Mouse (Mus musculus) layer of hippocampus, postnatal 36 days (tissue): Measurements from ENCODE around the gene Vmn2r87. TPM values are rescaled to one million over a fixed set of nuclear protein-coding genes. Genes with fewer than 3 reads are reported as not detected.
A peak's percentile ranks its signal among the peaks of the same experiment; 100 is the strongest.
"Not testable (repeated sequence)": the region's sequence is repeated elsewhere in the genome, so short reads cannot be mapped to it uniquely, and the experiment has no call there.

Experiments
- DNase-seq, 2 experiments: peaks; one replicate each; pipeline ENCODE4 v3.0.0; 2022
- total RNA-seq, 2 experiments: library from RNA; stranded (reverse); gene quantifications; 2 replicates each; pipeline ENCODE4 v1.2.3; 2021

Gene Vmn2r87
- total RNA-seq, result under 1 TPM; 0.57 to 0.61 TPM

GRCm38 (mm10) chr10:130497296-130497695 lies at the start of gene Vmn2r87:
TSS of gene Vmn2r87 (minus strand) at chr10:130497396.
- no peak for DNase-seq

- DNase-seq, result not testable (repeated sequence)
Observed at GRCm38 (mm10) chr10:130544331-130544730, 47.1 kb upstream of the Vmn2r87 start.

- DNase-seq, result peak; percentile 78 to 80
Observed at GRCm38 (mm10) chr10:130541931-130542691, 44.9 kb upstream of the Vmn2r87 start.

GRCm38 (mm10) chr10:130536101-130536500 lies 38.9 kb upstream of the Vmn2r87 start:
- DNase-seq, result no peak

- DNase-seq, result no peak
Observed at GRCm38 (mm10) chr10:130527926-130528325, 30.7 kb upstream of the Vmn2r87 start.

GRCm38 (mm10) chr10:130470311-130470760 lies 26.9 kb downstream of the Vmn2r87 start:
- peak; percentile 4 to 6 for DNase-seq

- DNase-seq, result not testable (repeated sequence)
Observed at GRCm38 (mm10) chr10:130455950-130456349, 41.2 kb downstream of the Vmn2r87 start, which contains the start of gene Vmn2r86. TSS of gene Vmn2r86 (minus strand) at chr10:130456050.

- no peak for DNase-seq
Observed at GRCm38 (mm10) chr10:130444776-130445175, 52.4 kb downstream of the Vmn2r87 start.

GRCm38 (mm10) chr10:130434185-130434898 lies 62.9 kb downstream of the Vmn2r87 start:
- DNase-seq, result not testable (repeated sequence)

- DNase-seq, result not testable (repeated sequence)
Observed at GRCm38 (mm10) chr10:130429603-130430002, 67.6 kb downstream of the Vmn2r87 start, which contains the start of gene Vmn2r85. TSS of gene Vmn2r85 (minus strand) at chr10:130429703.

- DNase-seq, result not testable (repeated sequence)
Observed at GRCm38 (mm10) chr10:130422368-130422767, 74.8 kb downstream of the Vmn2r87 start.

Other genes with a start within 250 kb of the Vmn2r87 start
- gene Neurod4, start 217.2 kb downstream of the Vmn2r87 start, total RNA-seq, result under 1 TPM; 0.17 to 0.18 TPM
- 1 to 10 TPM in 1 of 2 experiments, under 1 TPM in 1; 0.82 to 1.3 TPM for gene Tespa1, start 174.5 kb downstream of the Vmn2r87 start, total RNA-seq
- gene Vmn2r84, start 103.1 kb downstream of the Vmn2r87 start, total RNA-seq, result under 1 TPM; 0.12 to 0.20 TPM
- gene Vmn2r85, start 67.7 kb downstream of the Vmn2r87 start, total RNA-seq, result under 1 TPM; 0.32 to 0.48 TPM
- gene Vmn2r86, start 41.3 kb downstream of the Vmn2r87 start, total RNA-seq, result under 1 TPM; 0.17 to 0.25 TPM